Mouse (Mus musculus) lung, embryonic 14.5 days (tissue): Measurements from ENCODE around the gene Creb1. TPM values are rescaled to one million over a fixed set of nuclear protein-coding genes. Genes with fewer than 3 reads are reported as not detected.

Experiments used
- ATAC-seq: fragments of 200-750 bp; cut with Nextera tagmentation; 2 replicates; pipeline ENCODE4 v1.8.0; 2017; ENCODE audit warnings: mild to moderate bottlenecking, moderate TSS enrichment, moderate library complexity; ENCODE audit not compliant: insufficient read depth
- DNase-seq: peaks from one replicate; pipeline ENCODE4 v3.0.0-alpha.2; 2015
- H3K27ac ChIP-seq: fragments of 300-500 bp; sonication (generic); 2 replicates; pipeline ENCODE4 v1.5.1; 2014; ENCODE audit warnings: low read depth, mild to moderate bottlenecking, moderate library complexity
- H3K27me3 ChIP-seq: fragments of 300-500 bp; sonication (generic); 2 replicates; pipeline ENCODE4 v1.6.1; 2014; ENCODE audit warnings: low read length, control low read depth; ENCODE audit not compliant: insufficient read depth
- H3K36me3 ChIP-seq: fragments of 300-500 bp; sonication (generic); 2 replicates; pipeline ENCODE4 v1.6.1; 2014; ENCODE audit warnings: control low read depth; ENCODE audit not compliant: insufficient read depth
- H3K4me1 ChIP-seq: fragments of 300-500 bp; sonication (generic); 2 replicates; pipeline ENCODE4 v1.6.1; 2014; ENCODE audit warnings: antibody characterized with exemption, control low read depth; ENCODE audit not compliant: insufficient read depth
- H3K4me2 ChIP-seq: fragments of 300-500 bp; sonication (generic); 2 replicates; pipeline ENCODE4 v1.6.1; 2014; ENCODE audit warnings: mild to moderate bottlenecking
- H3K4me3 ChIP-seq: fragments of 300-500 bp; sonication (generic); 2 replicates; pipeline ENCODE4 v1.5.1; 2014; ENCODE audit warnings: low read depth, low read length
- H3K9ac ChIP-seq: fragments of 300-500 bp; sonication (generic); 2 replicates; pipeline ENCODE4 v1.6.1; 2014
- H3K9me3 ChIP-seq: fragments of 300-500 bp; sonication (generic); 2 replicates; pipeline ENCODE4 v1.6.1; 2016; ENCODE audit warnings: low read depth, low read length, control low read depth
- CTCF ChIP-seq: IDR thresholded peaks from 2 replicates; pipeline ENCODE4 v1.5.1; 2016; ENCODE audit warnings: antibody characterized with exemption, low read depth
- WGBS: fragments of 180-500 bp; shearing (Covaris S2); extraction: QIAGEN DNeasy Blood & Tissue Kit; methylation state at CpG from one replicate; pipeline ENCODE4 v1.1.7; 2014; 5-methylcytosine and 5-hydroxymethylcytosine counted together
- polyA plus RNA-seq: library from polyadenylated mRNA; unstranded; fragments of >200 nt; fragmentation: Nextera tagmentation; extraction: Ambion mirVana; gene quantifications from 2 replicates; pipeline ENCODE4 v1.2.1, GENCODE M21; 2014

Creb1 gene
- polyA plus RNA-seq, 1 experiment from 2014 or later: 52.3 TPM

GRCm38 (mm10) chr1:64578801-64579200, 46.4 kb downstream of the Creb1 start:
- no peak for ATAC-seq
- no peak overlapping the region for H3K4me3 ChIP-seq
- H3K27ac ChIP-seq: no peak overlapping the region
- H3K4me1 ChIP-seq: no peaks in the 10 kb centered on the region
- TF ChIP-seq CTCF: no peak
- no peak for DNase-seq
- no peaks in the 10 kb centered on the region for H3K27me3 ChIP-seq
- H3K9me3 ChIP-seq: no peaks in the 10 kb centered on the region
- H3K9ac ChIP-seq: no peak overlapping the region
- no peak overlapping the region for H3K4me2 ChIP-seq
- WGBS: 87% methylated on average over 3 of the region's 3 CpGs
- peaks cover 57% of the 10 kb centered on the region for H3K36me3 ChIP-seq

GRCm38 (mm10) chr1:64598926-64599325, 66.5 kb downstream of the Creb1 start:
- no peak overlapping the region for H3K27ac ChIP-seq
- H3K9me3 ChIP-seq: no peaks in the 10 kb centered on the region
- no peaks in the 10 kb centered on the region for H3K4me1 ChIP-seq
- no peak for TF ChIP-seq CTCF
- H3K4me2 ChIP-seq: no peak overlapping the region
- H3K9ac ChIP-seq: no peak overlapping the region
- DNase-seq (no peak), ATAC-seq (no peak)
- 49% methylated on average over 5 of the region's 5 CpGs for WGBS
- H3K27me3 ChIP-seq: no peaks in the 10 kb centered on the region
- no peak overlapping the region for H3K4me3 ChIP-seq
- H3K36me3 ChIP-seq: peaks cover 29% of the 10 kb centered on the region

GRCm38 (mm10) chr1:64600413-64601077, 68.1 kb downstream of the Creb1 start:
- WGBS: 67% methylated on average over 7 of the region's 7 CpGs
- DNase-seq (peak; percentile 25), ATAC-seq (no peak)
- Histone ChIP-seq H3K4me3 (no peak overlapping the region), H3K36me3 (peaks cover 43% of the 10 kb centered on the region), H3K27me3 (no peaks in the 10 kb centered on the region), H3K9ac (no peak overlapping the region), H3K4me2 (no peak overlapping the region), H3K9me3 (no peaks in the 10 kb centered on the region), H3K27ac (no peak overlapping the region), H3K4me1 (no peaks in the 10 kb centered on the region)
- TF ChIP-seq CTCF: no peak

GRCm38 (mm10) chr1:64601242-64601842, 68.9 kb downstream of the Creb1 start:
- H3K36me3 ChIP-seq: peaks cover 46% of the 10 kb centered on the region
- H3K4me3 ChIP-seq: no peak overlapping the region
- no peaks in the 10 kb centered on the region for H3K9me3 ChIP-seq
- no peak overlapping the region for H3K9ac ChIP-seq
- DNase-seq: no peak
- no peaks in the 10 kb centered on the region for H3K27me3 ChIP-seq
- H3K27ac ChIP-seq: no peak overlapping the region
- WGBS: 77% methylated on average over 6 of the region's 6 CpGs
- no peak overlapping the region for H3K4me2 ChIP-seq
- TF ChIP-seq CTCF: no peak
- ATAC-seq: no peak
- no peaks in the 10 kb centered on the region for H3K4me1 ChIP-seq

- no peak for ATAC-seq
- no peaks in the 10 kb centered on the region for H3K27me3 ChIP-seq
- H3K9me3 ChIP-seq: no peaks in the 10 kb centered on the region
- no peak overlapping the region for H3K4me2 ChIP-seq
- 88% methylated on average over 5 of the region's 5 CpGs for WGBS
- H3K36me3 ChIP-seq: peaks cover 50% of the 10 kb centered on the region
- no peak overlapping the region for H3K4me3 ChIP-seq
- no peaks in the 10 kb centered on the region for H3K4me1 ChIP-seq
- no peak for DNase-seq
- TF ChIP-seq CTCF: no peak
- no peak overlapping the region for H3K27ac ChIP-seq
- H3K9ac ChIP-seq: no peak overlapping the region
Observed at GRCm38 (mm10) chr1:64603381-64603780, 70.9 kb downstream of the Creb1 start.

- no peak for ATAC-seq
- peaks cover 54% of the 10 kb centered on the region for H3K36me3 ChIP-seq
- H3K27me3 ChIP-seq: no peaks in the 10 kb centered on the region
- no peak overlapping the region for H3K4me2 ChIP-seq
- no peak for DNase-seq
- TF ChIP-seq CTCF: no peak
- no peaks in the 10 kb centered on the region for H3K4me1 ChIP-seq
- H3K9me3 ChIP-seq: no peaks in the 10 kb centered on the region
- no peak overlapping the region for H3K9ac ChIP-seq
- no peak overlapping the region for H3K4me3 ChIP-seq
- no peak overlapping the region for H3K27ac ChIP-seq
- 61% methylated on average over 4 of the region's 4 CpGs for WGBS
Observed at GRCm38 (mm10) chr1:64609145-64609544, 76.7 kb downstream of the Creb1 start.

- ATAC-seq: no peak
- no peaks in the 10 kb centered on the region for H3K27me3 ChIP-seq
- no peaks in the 10 kb centered on the region for H3K4me1 ChIP-seq
- no peak for TF ChIP-seq CTCF
- no peak overlapping the region for H3K4me3 ChIP-seq
- H3K9ac ChIP-seq: no peak overlapping the region
- 79% methylated on average over 9 of the region's 9 CpGs for WGBS
- no peak overlapping the region for H3K4me2 ChIP-seq
- H3K27ac ChIP-seq: no peak overlapping the region
- H3K9me3 ChIP-seq: no peaks in the 10 kb centered on the region
- no peak for DNase-seq
- H3K36me3 ChIP-seq: peaks cover 46% of the 10 kb centered on the region
Observed at GRCm38 (mm10) chr1:64609976-64610375, 77.5 kb downstream of the Creb1 start.
